Mouse (Mus musculus): Measurements from ENCODE around the gene 1700069L16Rik. TPM values are rescaled to one million over a fixed set of nuclear protein-coding genes. Genes with fewer than 3 reads are reported as not detected.

1700069L16Rik gene
- not detected for total RNA-seq (2023)

GRCm38 (mm10) chr5:113724446-113724845, at the start of gene 1700069L16Rik:
1700069L16Rik (minus strand) TSS chr5:113724772.

GRCm38 (mm10) chr5:113772450-113772895, 47.9 kb upstream of the 1700069L16Rik start, which contains the start of the genes Sart3 and Iscu:
Sart3 (minus strand) TSS chr5:113772510.
Iscu (plus strand) TSS chr5:113772748.

GRCm38 (mm10) chr5:113735345-113736112, 11.0 kb upstream of the 1700069L16Rik start, which contains the start of gene Ficd:
Ficd (plus strand) TSS chr5:113735803.

GRCm38 (mm10) chr5:113650035-113650865, 74.3 kb downstream of the 1700069L16Rik start, which contains the start of gene Cmklr1:
Cmklr1 (minus strand) TSS chr5:113650426.

Other genes starting within 250 kb of the 1700069L16Rik start
- not detected for gene Wscd2, start 234.4 kb downstream of the 1700069L16Rik start, total RNA-seq (2023)
- gene Cmklr1, start 74.3 kb downstream of the 1700069L16Rik start, total RNA-seq (2023) = 1 to 10 TPM; 1.2 to 1.4 TPM
- gene Ficd, start 11.0 kb upstream of the 1700069L16Rik start, total RNA-seq (2023) = 1 to 10 TPM; 4.0 to 4.5 TPM
- gene Sart3, start 47.7 kb upstream of the 1700069L16Rik start, total RNA-seq (2023) = 10 to 100 TPM; 34.8 to 37.0 TPM
- 10 to 100 TPM; 81.5 to 87.7 TPM for gene Iscu, start 48.0 kb upstream of the 1700069L16Rik start, total RNA-seq (2023)
- 1 to 10 TPM; 2.1 to 2.5 TPM for gene Tmem119, start 75.7 kb upstream of the 1700069L16Rik start, total RNA-seq (2023)
- gene Selplg, start 107.9 kb upstream of the 1700069L16Rik start, total RNA-seq (2023) = 100 to 1,000 TPM; 382 to 467 TPM
- 100 to 1,000 TPM in 1 of 2 experiments, 10 to 100 TPM in 1; 96.1 to 108 TPM for gene Coro1c, start 184.0 kb upstream of the 1700069L16Rik start, total RNA-seq (2023)